Mouse (Mus musculus) liver, adult 2 months (tissue): ENCODE results near the gene Smim26.

ENCODE experiments used
- CTCF ChIP-seq: fragments of 200-500 bp; IDR thresholded peaks from 2 replicates; pipeline ENCODE4 v1.5.1; 2011; ENCODE audit warnings: low read depth, low read length, control low read depth
- POLR2A ChIP-seq: fragments of 200-500 bp; IDR thresholded peaks from 2 replicates; pipeline ENCODE4 v1.6.1; 2011; ENCODE audit warnings: low read length, control low read depth; ENCODE audit not compliant: insufficient read depth; ENCODE audit errors: extremely low read depth

DNA sequence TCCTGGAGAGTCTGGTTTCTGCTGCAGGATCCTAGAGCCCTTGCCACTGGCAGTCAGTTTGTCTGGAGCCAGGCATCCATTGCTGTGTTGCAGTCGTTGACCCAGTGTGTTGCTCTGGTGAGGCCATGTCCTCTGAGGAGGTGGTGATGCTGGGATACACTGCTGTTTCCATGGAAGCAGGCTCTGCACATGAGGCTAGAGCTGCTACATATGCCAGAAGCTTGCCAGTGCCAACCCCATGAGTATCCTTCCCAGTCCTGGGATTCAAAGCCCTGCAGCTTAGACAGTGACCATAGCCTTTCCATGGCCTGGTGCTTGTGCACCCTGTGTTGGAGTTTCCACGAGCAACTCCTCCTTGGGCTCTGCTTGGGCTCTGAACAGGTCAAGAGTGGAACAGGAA lies 39.7 kb downstream of the Smim26 start:
- no peak for TF ChIP-seq POLR2A
- no peak for TF ChIP-seq CTCF
